Mouse (Mus musculus): ENCODE measurements at regions not wholly inside any gene's neighbourhood (a gene's known extent, or its start where the extent isn't known, plus 50 kb on each side); places are given as distances from the start of the nearest gene placed in this dataset.

- no peak for DNase-seq
Measured at GRCm38 (mm10) chr3:19458386-19458785, 170.1 kb downstream of the 1700064H15Rik start.

GRCm38 (mm10) chr3:19457431-19457830 lies 171.0 kb downstream of the 1700064H15Rik start:
- no peak for DNase-seq

- no peak for DNase-seq
Measured at GRCm38 (mm10) chr3:19455838-19456448, 172.5 kb downstream of the 1700064H15Rik start.

- DNase-seq = peak; percentile 49
Measured at GRCm38 (mm10) chr3:19451022-19451421, 177.5 kb downstream of the 1700064H15Rik start.

GRCm38 (mm10) chr3:19448931-19449330 lies 179.5 kb downstream of the 1700064H15Rik start:
- DNase-seq = no peak

GRCm38 (mm10) chr3:19448192-19448591 lies 180.3 kb downstream of the 1700064H15Rik start:
- no peak for DNase-seq

- peak; percentile 81 for DNase-seq
Measured at GRCm38 (mm10) chr3:19447733-19448132, 180.7 kb downstream of the 1700064H15Rik start.

GRCm38 (mm10) chr3:19444914-19445313 lies 183.6 kb downstream of the 1700064H15Rik start:
- DNase-seq = no peak

- DNase-seq = no peak
Measured at GRCm38 (mm10) chr3:19441827-19442226, 186.7 kb downstream of the 1700064H15Rik start.

- no peak for DNase-seq
Measured at GRCm38 (mm10) chr3:19430159-19430558, 198.3 kb downstream of the 1700064H15Rik start.

GRCm38 (mm10) chr3:19429422-19430076 lies 198.9 kb downstream of the 1700064H15Rik start:
- no peak for DNase-seq

- no peak for DNase-seq
Measured at GRCm38 (mm10) chr3:19429010-19429409, 199.5 kb downstream of the 1700064H15Rik start.

GRCm38 (mm10) chr3:19426130-19426556 lies 202.3 kb downstream of the 1700064H15Rik start:
- no peak for DNase-seq

GRCm38 (mm10) chr3:19425322-19425721 lies 203.2 kb downstream of the 1700064H15Rik start:
- no peak for DNase-seq

- DNase-seq = no peak
Measured at GRCm38 (mm10) chr3:19424384-19424783, 204.1 kb downstream of the 1700064H15Rik start.

- no peak for DNase-seq
Measured at GRCm38 (mm10) chr3:19421430-19421944, 207.0 kb downstream of the 1700064H15Rik start.

GRCm38 (mm10) chr3:19420912-19421311 lies 207.6 kb downstream of the 1700064H15Rik start:
- no peak for DNase-seq

GRCm38 (mm10) chr3:19410938-19411515 lies 217.4 kb downstream of the 1700064H15Rik start:
- no peak for DNase-seq

- no peak for DNase-seq
Measured at GRCm38 (mm10) chr3:19408283-19408682, 220.2 kb downstream of the 1700064H15Rik start.

- DNase-seq = no peak
Measured at GRCm38 (mm10) chr3:19407591-19408090, 220.8 kb downstream of the 1700064H15Rik start.

- no peak for DNase-seq
Measured at GRCm38 (mm10) chr3:19406351-19407151, 221.9 kb downstream of the 1700064H15Rik start.

- no peak for DNase-seq
Measured at GRCm38 (mm10) chr3:19385675-19386074, 242.8 kb downstream of the 1700064H15Rik start.

- no peak for DNase-seq
Measured at GRCm38 (mm10) chr3:19368998-19369397, 259.5 kb downstream of the 1700064H15Rik start.

All from adrenal gland, adult 8-10 months (tissue).